ENCODE assay signal across 26 mouse cellular contexts in genomic region chr11:87320007-87320406, GRCm38 (mm10).
"Had no signal": no experiment of that assay in that cellular context is flagged by ENCODE, and none has a peak within 500 bp of the region (broad histone marks: within the 10 kb centered on the region; RNA-seq: fewer than 3 reads in every experiment).

No protein-coding gene starts in this region.

- H3K36me3 ChIP-seq: heart, embryonic 10.5 days; heart, embryonic 12.5 days; hindbrain, embryonic 10.5 days; hindbrain, embryonic 12.5 days; hindbrain, embryonic 15.5 days; intestine, embryonic 15.5 days; limb, embryonic 10.5 days; limb, embryonic 12.5 days; liver, embryonic 13.5 days; liver, embryonic 15.5 days had no signal

- H3K4me1 ChIP-seq: heart, embryonic 10.5 days; heart, embryonic 12.5 days; hindbrain, embryonic 12.5 days; intestine, embryonic 15.5 days; limb, embryonic 10.5 days; limb, embryonic 12.5 days; liver, embryonic 15.5 days had no signal

- H3K27ac ChIP-seq: gastrocnemius, adult 2 months; heart, adult 2 months; heart, embryonic 10.5 days; hindbrain, embryonic 10.5 days; hindbrain, embryonic 12.5 days; intestine, embryonic 15.5 days; left cerebral cortex, adult 2 months; limb, embryonic 10.5 days; limb, embryonic 12.5 days; liver, embryonic 13.5 days; liver, embryonic 15.5 days had no signal

- H3K4me3 ChIP-seq: gastrocnemius, adult 2 months; heart, adult 2 months; heart, embryonic 10.5 days; heart, embryonic 12.5 days; hindbrain, embryonic 10.5 days; hindbrain, embryonic 12.5 days; hindbrain, embryonic 15.5 days; intestine, embryonic 15.5 days; left cerebral cortex, adult 2 months; limb, embryonic 10.5 days; limb, embryonic 12.5 days; liver, embryonic 13.5 days; liver, embryonic 15.5 days had no signal

- H3K9ac ChIP-seq: heart, embryonic 12.5 days; hindbrain, embryonic 12.5 days; hindbrain, embryonic 15.5 days; intestine, embryonic 15.5 days; limb, embryonic 12.5 days; liver, embryonic 13.5 days; liver, embryonic 15.5 days; liver, postnatal 0 days had no signal

- ATAC-seq: inflammation-experienced regulatory T-cells, adult 6 months; intestine, embryonic 15.5 days; intestine, postnatal 0 days; liver, postnatal 0 days had no signal

- H3K27me3 ChIP-seq: heart, embryonic 12.5 days; hindbrain, embryonic 12.5 days; hindbrain, embryonic 15.5 days; intestine, embryonic 15.5 days; limb, embryonic 12.5 days; liver, embryonic 13.5 days; liver, embryonic 15.5 days had no signal

- DNase-seq: gastrocnemius, adult 2 months; gastrocnemius, postnatal 10 days; gastrocnemius, postnatal 25 days; heart, adult 2 months; heart, postnatal 10 days; heart, postnatal 4 days; kidney, adult 8-10 months; kidney, postnatal 10 days; kidney, postnatal 25 days; kidney, postnatal 4 days; liver; liver, embryonic 13.5 days; liver, postnatal 0 days had no signal

- H3K4me2 ChIP-seq: heart, embryonic 12.5 days; hindbrain, embryonic 12.5 days; hindbrain, embryonic 15.5 days; intestine, embryonic 15.5 days; limb, embryonic 12.5 days; liver, embryonic 11.5 days; liver, embryonic 13.5 days; liver, embryonic 15.5 days had no signal

- H3K9me3 ChIP-seq: heart, embryonic 10.5 days; heart, embryonic 12.5 days; hindbrain, embryonic 10.5 days; hindbrain, embryonic 12.5 days; hindbrain, embryonic 15.5 days; intestine, embryonic 15.5 days; limb, embryonic 10.5 days; limb, embryonic 12.5 days; liver, embryonic 13.5 days; liver, embryonic 15.5 days had no signal
